Mouse (Mus musculus) limb, embryonic 11.5 days (tissue): ENCODE results near the gene Cwc27. TPM values are rescaled to one million over a fixed set of nuclear protein-coding genes. Genes with fewer than 3 reads are reported as not detected.

Source experiments
- ATAC-seq: fragments of 200-750 bp; cut with Nextera tagmentation; 2 replicates; pipeline ENCODE4 v1.8.0; 2017; ENCODE audit warnings: low read depth; ENCODE audit not compliant: insufficient number of reproducible peaks, low FRiP score, low TSS enrichment
- DNase-seq: peaks from one replicate; pipeline ENCODE4 v3.0.0-alpha.2; 2015; ENCODE audit warnings: low spot score
- H3K27ac ChIP-seq: fragments of 300-500 bp; sonication (generic); replicated peaks from 2 replicates; pipeline ENCODE4 v1.5.1; 2014; ENCODE audit warnings: low read depth, mild to moderate bottlenecking, low read length
- H3K27me3 ChIP-seq: fragments of 300-500 bp; sonication (generic); 2 replicates; pipeline ENCODE4 v1.6.1; 2014; ENCODE audit warnings: mild to moderate bottlenecking, low read length, mixed read lengths; ENCODE audit not compliant: control insufficient read depth, insufficient read depth
- H3K36me3 ChIP-seq: fragments of 300-500 bp; sonication (generic); 2 replicates; pipeline ENCODE4 v1.6.1; 2014; ENCODE audit warnings: mild to moderate bottlenecking, low read length, moderate library complexity, mixed read lengths; ENCODE audit not compliant: control insufficient read depth, insufficient read depth
- H3K4me1 ChIP-seq: fragments of 300-500 bp; sonication (generic); 2 replicates; pipeline ENCODE4 v1.6.1; 2014; ENCODE audit warnings: low read length, mixed read lengths; ENCODE audit not compliant: control insufficient read depth, insufficient read depth
- H3K4me2 ChIP-seq: fragments of 300-500 bp; sonication (generic); 2 replicates; pipeline ENCODE4 v1.6.1; 2014; ENCODE audit warnings: low read depth, mild to moderate bottlenecking, moderate library complexity; ENCODE audit not compliant: severe bottlenecking
- H3K4me3 ChIP-seq: fragments of 300-500 bp; sonication (generic); 2 replicates; pipeline ENCODE4 v1.5.1; 2014; ENCODE audit warnings: low read depth, low read length
- H3K9ac ChIP-seq: fragments of 300-500 bp; sonication (generic); 2 replicates; pipeline ENCODE4 v1.6.1; 2014; ENCODE audit warnings: mild to moderate bottlenecking, low read length
- H3K9me3 ChIP-seq: fragments of 300-500 bp; sonication (generic); 2 replicates; pipeline ENCODE4 v1.6.1; 2016; ENCODE audit warnings: low read length; ENCODE audit not compliant: control insufficient read depth
- WGBS: fragments of 180-500 bp; shearing (Covaris S2); extraction: QIAGEN DNeasy Blood & Tissue Kit; methylation state at CpG from one replicate; pipeline ENCODE4 v1.1.7; 2014; 5-methylcytosine and 5-hydroxymethylcytosine counted together
- polyA plus RNA-seq: library from polyadenylated mRNA; unstranded; fragments of >200 nt; fragmentation: Nextera tagmentation; extraction: Ambion mirVana; gene quantifications from 2 replicates; pipeline ENCODE4 v1.2.1, GENCODE M21; 2014

The Cwc27 gene
- polyA plus RNA-seq, 1 experiment from 2014 or later: 32.2 TPM

DNA sequence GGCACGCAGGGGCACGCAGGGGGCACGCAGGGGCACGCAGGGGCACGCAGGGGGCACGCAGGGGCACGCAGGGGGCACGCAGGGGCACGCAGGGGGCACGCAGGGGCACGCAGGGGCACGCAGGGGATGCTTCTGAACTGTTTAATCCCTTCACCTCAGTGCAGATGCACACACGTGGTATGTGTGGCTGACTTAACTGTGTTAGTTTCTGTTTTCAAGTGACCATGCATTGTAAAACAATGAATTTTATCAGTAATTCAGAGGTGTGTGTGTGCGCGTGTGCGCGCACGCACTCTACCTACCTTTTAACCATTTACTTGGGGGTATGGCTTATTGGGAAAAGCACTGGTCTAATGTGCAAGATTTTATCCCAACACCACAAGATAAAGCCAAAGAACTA, 208.4 kb downstream of the Cwc27 start:
- DNase-seq: no peak
- 75% methylated on average over 18 of the region's 18 CpGs for WGBS
- Histone ChIP-seq H3K9me3 (no peaks in the 10 kb centered on the region), H3K27me3 (no peaks in the 10 kb centered on the region), H3K4me1 (peaks cover 6% of the 10 kb centered on the region), H3K9ac (no peak overlapping the region), H3K27ac (no peak overlapping the region), H3K4me3 (no peak overlapping the region), H3K4me2 (no peak overlapping the region), H3K36me3 (no peaks in the 10 kb centered on the region)
- ATAC-seq: no peak

DNA sequence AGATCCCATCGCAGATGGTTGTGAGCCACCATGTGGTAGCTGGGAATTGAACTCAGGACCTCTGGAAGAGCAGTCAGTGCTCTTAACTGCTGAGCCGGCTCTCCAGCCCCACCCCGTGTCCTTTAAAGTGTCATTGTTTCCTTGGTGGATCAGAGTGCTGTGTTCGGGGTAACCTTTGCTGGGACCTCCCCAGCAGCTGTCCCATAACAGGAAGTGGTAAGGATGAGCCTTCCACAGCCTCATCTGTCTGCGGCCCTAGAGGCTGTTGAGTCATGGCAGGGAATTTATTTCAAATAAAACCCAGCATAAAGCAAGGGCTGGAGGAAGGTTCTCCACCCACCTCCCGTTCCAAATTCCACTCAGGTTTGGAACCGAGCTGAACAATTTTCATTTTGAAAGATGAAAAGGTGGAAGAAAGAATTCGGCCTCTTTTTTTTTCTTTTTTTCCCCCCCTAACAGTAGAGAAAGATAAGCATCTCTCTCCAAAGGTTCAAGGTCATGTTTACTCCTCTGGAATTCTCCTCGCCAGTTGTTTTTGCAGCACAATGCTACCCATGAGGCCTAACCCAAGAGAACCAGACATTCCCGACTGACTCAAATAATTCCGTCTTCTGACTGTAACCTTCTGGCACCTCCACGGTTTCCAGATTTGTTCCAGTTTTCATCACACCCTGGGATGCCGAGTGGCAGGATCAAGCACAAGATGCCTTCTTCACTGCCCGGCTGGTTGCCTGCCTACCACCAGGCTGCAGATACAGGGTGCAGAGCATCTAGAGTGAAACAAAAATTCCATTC, 210.0 kb downstream of the Cwc27 start:
- DNase-seq (no peak), ATAC-seq (no peak)
- Histone ChIP-seq H3K36me3 (no peaks in the 10 kb centered on the region), H3K4me1 (peaks cover 6% of the 10 kb centered on the region), H3K27me3 (no peaks in the 10 kb centered on the region), H3K9me3 (no peaks in the 10 kb centered on the region), H3K4me2 (no peak overlapping the region), H3K4me3 (no peak overlapping the region), H3K27ac (no peak overlapping the region), H3K9ac (no peak overlapping the region)
- 87% methylated on average over 14 of the region's 14 CpGs for WGBS

DNA sequence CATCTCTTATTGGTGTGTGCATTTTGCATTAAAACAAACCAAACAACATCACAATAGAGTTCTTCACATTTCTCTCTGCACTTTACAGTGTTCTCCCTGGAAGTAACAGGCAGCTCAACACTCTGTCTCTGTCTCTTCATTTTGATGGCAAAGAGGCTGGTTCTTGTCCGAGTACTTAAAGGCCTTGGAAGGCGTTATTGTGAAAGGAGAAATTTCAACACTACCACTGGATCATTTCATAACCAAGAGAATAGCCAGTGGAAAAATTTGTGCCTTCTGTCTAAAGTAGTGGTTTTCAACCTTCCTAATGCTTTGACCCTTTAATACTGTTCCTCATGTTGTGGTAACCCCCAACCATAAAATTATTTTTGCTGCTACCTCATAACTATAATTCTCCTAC, 211.8 kb downstream of the Cwc27 start:
- Histone ChIP-seq H3K9ac (no peak overlapping the region), H3K4me1 (peaks cover 6% of the 10 kb centered on the region), H3K4me2 (no peak overlapping the region), H3K36me3 (no peaks in the 10 kb centered on the region), H3K27ac (no peak overlapping the region), H3K9me3 (no peaks in the 10 kb centered on the region), H3K4me3 (no peak overlapping the region), H3K27me3 (no peaks in the 10 kb centered on the region)
- ATAC-seq: no peak
- 89% methylated on average over 2 of the region's 2 CpGs for WGBS
- DNase-seq: no peak

DNA sequence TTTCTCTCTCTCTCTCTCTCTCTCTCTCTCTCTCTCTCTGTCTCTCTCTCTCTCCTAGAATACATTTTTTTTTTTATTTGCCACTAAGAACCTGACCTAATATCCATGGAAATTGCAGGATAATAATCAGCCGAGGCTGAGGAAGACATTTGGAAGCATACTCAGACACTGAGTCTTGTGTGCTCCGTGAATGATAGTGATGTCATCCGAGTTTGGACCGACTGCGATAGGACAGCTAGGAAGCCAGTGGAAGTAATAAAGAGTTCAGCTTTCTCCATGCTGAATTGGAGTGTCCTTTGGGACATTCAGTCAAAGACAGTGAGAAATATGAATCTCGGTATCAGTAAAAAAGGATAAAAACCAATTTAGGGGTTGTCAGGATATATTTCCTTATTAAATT, 214.7 kb downstream of the Cwc27 start:
- H3K27me3 ChIP-seq: no peaks in the 10 kb centered on the region
- DNase-seq (no peak), ATAC-seq (no peak)
- no peaks in the 10 kb centered on the region for H3K4me1 ChIP-seq
- H3K4me3 ChIP-seq: no peak overlapping the region
- 93% methylated on average over 6 of the region's 6 CpGs for WGBS
- no peak overlapping the region for H3K27ac ChIP-seq
- H3K9me3 ChIP-seq: no peaks in the 10 kb centered on the region
- no peak overlapping the region for H3K4me2 ChIP-seq
- no peaks in the 10 kb centered on the region for H3K36me3 ChIP-seq
- H3K9ac ChIP-seq: no peak overlapping the region

DNA sequence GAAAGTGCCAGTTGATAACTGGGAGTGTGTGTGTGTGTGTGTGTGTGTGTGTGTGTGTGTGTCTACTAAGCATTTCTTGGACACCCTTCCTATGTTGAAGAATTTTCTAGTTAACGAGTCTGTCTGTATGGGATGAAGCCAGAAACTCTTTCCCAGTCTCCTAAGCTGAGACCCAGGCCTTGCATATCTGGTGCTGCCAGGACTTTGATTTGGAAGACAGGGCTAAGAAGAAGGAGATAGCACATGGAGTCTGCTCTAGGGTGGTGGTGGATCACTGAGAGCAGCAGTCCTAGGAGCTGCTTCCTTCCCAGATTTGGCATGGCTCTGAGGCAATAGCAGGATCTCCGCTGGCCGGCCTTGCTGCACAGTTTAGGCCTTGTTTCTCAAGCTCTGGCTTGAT, 215.2 kb downstream of the Cwc27 start:
- H3K4me3 ChIP-seq: no peak overlapping the region
- no peaks in the 10 kb centered on the region for H3K36me3 ChIP-seq
- no peak overlapping the region for H3K4me2 ChIP-seq
- DNase-seq: no peak
- no peak overlapping the region for H3K9ac ChIP-seq
- no peaks in the 10 kb centered on the region for H3K27me3 ChIP-seq
- ATAC-seq: no peak
- H3K4me1 ChIP-seq: no peaks in the 10 kb centered on the region
- WGBS: 92% methylated on average over 3 of the region's 3 CpGs
- H3K27ac ChIP-seq: no peak overlapping the region
- no peaks in the 10 kb centered on the region for H3K9me3 ChIP-seq

DNA sequence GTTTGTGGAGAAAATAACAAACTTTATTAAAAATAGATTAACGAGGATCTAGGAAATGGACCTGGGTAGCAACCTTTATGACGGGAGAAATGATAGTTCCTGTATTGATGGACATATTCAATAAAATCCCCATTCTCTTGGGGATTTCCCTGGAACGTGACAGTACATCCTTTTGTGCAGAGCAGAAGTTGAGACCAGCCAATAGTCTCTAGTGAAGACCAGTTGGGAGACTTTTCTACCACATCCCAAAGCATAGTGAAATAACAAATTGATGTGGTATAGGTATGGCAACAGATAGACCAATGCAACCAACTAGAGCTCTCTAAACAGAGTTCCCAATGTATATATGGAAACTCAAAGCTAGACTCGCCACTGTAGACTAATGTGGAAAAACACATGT, 220.7 kb downstream of the Cwc27 start:
- no peak overlapping the region for H3K9ac ChIP-seq
- H3K4me3 ChIP-seq: no peak overlapping the region
- no peak overlapping the region for H3K27ac ChIP-seq
- no peaks in the 10 kb centered on the region for H3K27me3 ChIP-seq
- no peaks in the 10 kb centered on the region for H3K36me3 ChIP-seq
- DNase-seq (no peak), ATAC-seq (no peak)
- H3K4me2 ChIP-seq: no peak overlapping the region
- WGBS: 88% methylated on average over 4 of the region's 4 CpGs
- no peaks in the 10 kb centered on the region for H3K4me1 ChIP-seq
- H3K9me3 ChIP-seq: no peaks in the 10 kb centered on the region

DNA sequence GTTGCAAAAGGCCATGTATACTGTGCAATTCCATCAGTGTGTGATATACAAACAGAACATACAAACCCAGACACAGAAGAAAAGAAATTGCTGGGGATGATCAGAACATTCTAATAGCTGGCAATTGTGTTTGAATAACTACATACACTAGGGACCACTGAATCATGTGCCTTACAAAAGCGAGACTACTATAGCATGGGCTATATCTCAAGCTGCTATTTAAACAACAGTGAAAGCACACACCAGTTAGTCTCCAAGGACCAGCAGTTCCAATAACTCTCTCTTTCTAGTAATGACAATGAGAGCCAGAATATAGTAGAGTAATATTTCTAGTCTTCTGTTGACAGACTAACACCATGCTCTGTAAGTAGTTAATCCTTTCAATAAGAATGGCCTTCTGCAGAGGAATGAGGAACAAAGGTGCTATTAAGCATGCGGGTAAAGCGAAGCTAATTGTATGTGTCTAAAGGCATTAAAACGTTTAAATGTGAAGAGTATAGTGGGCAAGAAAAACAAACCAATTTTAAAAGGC, 222.1 kb downstream of the Cwc27 start:
- H3K27me3 ChIP-seq: no peaks in the 10 kb centered on the region
- 62% methylated on average over 4 of the region's 4 CpGs for WGBS
- H3K27ac ChIP-seq: no peak overlapping the region
- H3K4me2 ChIP-seq: no peak overlapping the region
- no peak overlapping the region for H3K4me3 ChIP-seq
- ATAC-seq (no peak), DNase-seq (no peak)
- H3K9ac ChIP-seq: no peak overlapping the region
- no peaks in the 10 kb centered on the region for H3K9me3 ChIP-seq
- no peaks in the 10 kb centered on the region for H3K36me3 ChIP-seq
- H3K4me1 ChIP-seq: peaks cover 5% of the 10 kb centered on the region; the same call in 1 of the 2 replicates

DNA sequence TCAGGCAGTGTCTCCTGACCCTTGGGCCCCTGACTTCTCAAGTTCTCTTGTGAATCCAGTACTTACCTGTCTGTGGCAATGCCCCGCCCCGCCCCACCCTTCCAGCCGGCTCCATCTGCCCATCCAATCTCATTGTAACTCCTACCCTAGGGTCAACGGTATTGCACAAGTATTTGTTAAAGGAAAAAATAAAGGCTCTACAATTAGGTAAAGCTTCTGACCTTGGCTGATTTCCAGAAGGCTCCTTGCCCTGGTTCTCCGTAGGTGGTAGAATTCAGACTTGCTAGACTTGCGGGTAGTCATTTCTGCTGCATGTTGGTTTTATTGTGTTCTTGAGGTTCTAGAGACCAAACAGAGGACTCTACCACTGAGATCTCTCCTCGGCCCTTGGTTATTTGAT, 226.0 kb downstream of the Cwc27 start:
- 90% methylated on average over 7 of the region's 7 CpGs for WGBS
- ATAC-seq (no peak), DNase-seq (no peak)
- Histone ChIP-seq H3K27ac (no peak overlapping the region), H3K4me3 (no peak overlapping the region), H3K4me1 (peaks cover 5% of the 10 kb centered on the region; the same call in 1 of the 2 replicates), H3K27me3 (no peaks in the 10 kb centered on the region), H3K9me3 (no peaks in the 10 kb centered on the region), H3K4me2 (no peak overlapping the region), H3K9ac (no peak overlapping the region), H3K36me3 (no peaks in the 10 kb centered on the region)
